Mouse (Mus musculus): ENCODE measurements at regions not wholly inside any gene's neighbourhood (a gene's known extent, or its start where the extent isn't known, plus 50 kb on each side); places are given as distances from the start of the nearest gene placed in this dataset.

DNA sequence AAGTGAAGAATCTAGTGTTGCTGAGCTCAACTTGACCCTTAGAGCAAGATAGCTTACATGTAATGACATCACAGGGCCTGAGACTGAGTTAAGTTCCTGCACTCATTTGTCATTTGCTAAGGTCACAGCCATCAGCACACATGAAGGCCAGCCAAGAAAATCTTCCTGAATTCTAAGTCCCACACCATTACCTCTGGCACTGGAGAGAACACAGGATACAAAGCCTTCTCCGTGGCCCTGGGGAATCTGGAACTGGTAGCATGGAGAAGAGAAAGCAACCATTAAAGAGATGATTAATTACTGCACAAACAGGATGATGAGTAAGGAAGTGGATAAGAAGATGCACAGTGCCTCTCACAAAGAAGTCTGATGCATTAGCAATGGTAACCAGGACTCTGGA is 232.0 kb downstream of the Wdr72 start:
- Histone ChIP-seq H3K9me3 (no peaks in the 10 kb centered on the region), H3K27ac (no peak overlapping the region), H3K36me3 (no peaks in the 10 kb centered on the region), H3K4me2 (no peak overlapping the region), H3K9ac (no peak overlapping the region), H3K27me3 (no peaks in the 10 kb centered on the region), H3K4me3 (no peak overlapping the region), H3K4me1 (no peaks in the 10 kb centered on the region)
- no peak for ATAC-seq (ENCODE audit: borderline replicate concordance, extremely low read depth, low FRiP score, low TSS enrichment)
- WGBS: 43% methylated on average over 1 of the region's 1 CpGs

- H3K4me2 ChIP-seq: no peak overlapping the region
- WGBS: 82% methylated on average over 7 of the region's 7 CpGs
- ATAC-seq (ENCODE audit: borderline replicate concordance, extremely low read depth, low FRiP score, low TSS enrichment): no peak
- H3K36me3 ChIP-seq: no peaks in the 10 kb centered on the region
- H3K9ac ChIP-seq: no peak overlapping the region
- no peak overlapping the region for H3K27ac ChIP-seq
- no peaks in the 10 kb centered on the region for H3K4me1 ChIP-seq
- no peaks in the 10 kb centered on the region for H3K27me3 ChIP-seq
- no peak overlapping the region for H3K4me3 ChIP-seq
- no peaks in the 10 kb centered on the region for H3K9me3 ChIP-seq
These were observed 234.9 kb downstream of the Wdr72 start for GRCm38 (mm10) chr9:74345027-74345426.

DNA sequence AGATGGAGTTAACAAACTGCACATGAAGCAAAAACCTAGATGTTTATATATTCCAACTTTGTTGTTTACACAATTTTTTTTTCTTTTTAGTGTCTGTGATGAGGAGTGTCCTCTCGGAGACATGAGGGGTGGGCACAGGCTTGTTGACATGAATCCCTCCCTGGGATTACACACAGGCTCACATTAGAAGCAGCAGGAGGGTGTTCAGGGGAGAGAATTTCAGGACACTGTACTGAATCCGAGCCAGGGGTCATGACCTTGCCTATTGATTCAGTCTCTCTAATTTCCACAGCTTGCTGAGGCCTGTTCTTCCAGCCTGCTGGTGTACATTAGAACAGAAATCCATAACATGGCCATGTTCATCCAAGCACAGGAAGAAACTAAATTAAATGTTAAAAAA is 238.6 kb downstream of the Wdr72 start:
- Histone ChIP-seq H3K4me3 (no peak overlapping the region), H3K27me3 (no peaks in the 10 kb centered on the region), H3K4me1 (no peaks in the 10 kb centered on the region), H3K36me3 (no peaks in the 10 kb centered on the region), H3K27ac (no peak overlapping the region), H3K4me2 (no peak overlapping the region), H3K9me3 (no peaks in the 10 kb centered on the region), H3K9ac (no peak overlapping the region)
- peak; percentile 74 for ATAC-seq (ENCODE audit: borderline replicate concordance, extremely low read depth, low FRiP score, low TSS enrichment)
- WGBS: 11% methylated on average over 2 of the region's 2 CpGs

DNA sequence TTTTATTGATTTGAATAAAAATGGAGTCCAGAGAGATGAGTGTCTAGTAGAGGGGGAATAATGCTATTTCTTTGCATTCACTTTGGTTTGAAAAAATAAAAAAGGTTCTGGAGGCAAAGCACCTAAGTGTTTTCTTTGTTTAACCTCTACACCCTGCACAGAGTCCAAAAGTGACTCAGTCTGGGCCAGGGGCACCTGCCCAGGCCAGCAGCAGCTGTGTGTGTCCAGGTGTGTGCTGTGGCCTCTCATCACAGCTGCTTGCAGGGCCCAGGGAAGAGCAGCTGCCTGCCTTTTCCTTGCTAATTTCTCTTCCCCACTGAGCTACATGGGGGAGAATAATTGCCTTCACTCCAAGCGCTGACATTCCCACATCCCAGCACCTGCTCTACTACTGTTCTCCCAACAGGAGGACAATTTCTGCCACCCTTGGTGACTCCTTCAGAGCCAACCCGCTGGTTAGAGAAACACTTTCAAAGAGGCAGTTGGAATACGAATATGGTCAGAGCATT is 255.8 kb downstream of the Wdr72 start:
- WGBS: 34% methylated on average over 3 of the region's 3 CpGs
- no peaks in the 10 kb centered on the region for H3K4me1 ChIP-seq
- ATAC-seq (ENCODE audit: borderline replicate concordance, extremely low read depth, low FRiP score, low TSS enrichment): no peak

DNA sequence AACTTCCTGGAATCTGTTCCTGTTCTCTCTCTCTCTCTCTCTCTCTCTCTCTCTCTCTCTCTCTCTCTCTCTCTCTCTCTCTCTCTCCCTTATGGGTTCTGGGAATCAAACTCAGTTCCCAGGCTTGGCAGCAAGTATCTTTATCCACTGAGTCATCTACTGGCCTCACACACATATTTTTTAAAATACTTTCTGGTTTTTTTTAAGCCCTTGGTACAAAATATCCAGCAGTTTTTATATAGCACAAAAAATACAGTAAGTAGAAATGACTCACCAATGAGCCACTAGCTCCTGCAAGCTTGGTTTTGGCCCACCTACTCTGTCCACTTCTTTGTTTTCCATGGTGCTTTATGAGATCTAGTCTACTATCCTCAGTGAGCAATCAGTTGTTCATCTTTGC is 266.0 kb downstream of the Wdr72 start:
- no peak overlapping the region for H3K27ac ChIP-seq

More for the DNA sequence above, 255.8 kb downstream of the Wdr72 start:
- H3K36me3 ChIP-seq: no peaks in the 10 kb centered on the region
- no peaks in the 10 kb centered on the region for H3K9me3 ChIP-seq
- no peak overlapping the region for H3K27ac ChIP-seq
- H3K4me2 ChIP-seq: no peak overlapping the region
- H3K27me3 ChIP-seq: no peaks in the 10 kb centered on the region
- no peak overlapping the region for H3K9ac ChIP-seq
- no peak overlapping the region for H3K4me3 ChIP-seq

GRCm38 (mm10) chr9:74377204-74377603 is 267.0 kb downstream of the Wdr72 start:
- Histone ChIP-seq H3K4me2 (no peak overlapping the region), H3K27me3 (no peaks in the 10 kb centered on the region), H3K27ac (no peak overlapping the region), H3K9ac (no peak overlapping the region), H3K36me3 (no peaks in the 10 kb centered on the region), H3K9me3 (no peaks in the 10 kb centered on the region), H3K4me3 (no peak overlapping the region), H3K4me1 (no peaks in the 10 kb centered on the region)
- no peak for ATAC-seq (ENCODE audit: borderline replicate concordance, extremely low read depth, low FRiP score, low TSS enrichment)

More for the DNA sequence above, 266.0 kb downstream of the Wdr72 start:
- H3K4me3 ChIP-seq: no peak overlapping the region
- H3K4me1 ChIP-seq: no peaks in the 10 kb centered on the region
- H3K27me3 ChIP-seq: no peaks in the 10 kb centered on the region
- H3K36me3 ChIP-seq: no peaks in the 10 kb centered on the region
- H3K4me2 ChIP-seq: no peak overlapping the region
- no peaks in the 10 kb centered on the region for H3K9me3 ChIP-seq
- no peak overlapping the region for H3K9ac ChIP-seq
- ATAC-seq (ENCODE audit: borderline replicate concordance, extremely low read depth, low FRiP score, low TSS enrichment): no peak

DNA sequence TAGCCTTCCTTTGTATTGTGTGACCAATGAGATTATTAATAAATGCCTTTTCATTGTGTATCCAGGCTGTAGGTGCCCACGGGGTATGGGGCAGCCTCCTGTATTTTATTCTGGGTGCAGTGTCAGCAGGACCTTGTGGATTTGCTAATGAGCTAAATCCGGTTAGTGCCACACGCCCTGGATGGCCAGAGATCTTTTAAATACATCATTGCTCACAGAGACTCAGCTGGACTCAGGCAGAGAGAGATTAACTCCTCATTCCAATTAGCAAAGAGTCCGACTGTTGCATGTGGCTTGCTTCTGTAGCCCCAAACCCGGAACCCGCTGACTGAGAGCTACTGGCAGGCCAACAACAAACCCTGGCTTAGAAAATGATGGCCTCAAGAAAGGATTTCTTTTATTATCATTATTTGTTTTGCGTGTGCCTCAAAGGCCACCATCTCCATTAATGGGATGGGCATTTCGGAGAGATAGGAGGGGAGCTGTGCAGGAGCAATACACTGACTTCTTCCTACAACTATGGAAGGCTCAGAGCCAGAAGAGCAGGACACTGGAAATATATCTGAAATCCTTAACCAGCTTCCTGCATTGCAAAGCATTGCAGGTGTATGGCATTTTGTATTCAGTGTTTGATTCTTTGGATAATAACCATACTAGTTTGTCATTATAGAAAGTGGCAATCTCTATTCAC is 274.2 kb downstream of the Wdr72 start:
- ATAC-seq (ENCODE audit: borderline replicate concordance, extremely low read depth, low FRiP score, low TSS enrichment): no peak
- WGBS: 82% methylated on average over 8 of the region's 8 CpGs
- H3K36me3 ChIP-seq: no peaks in the 10 kb centered on the region
- H3K9ac ChIP-seq: no peak overlapping the region
- H3K9me3 ChIP-seq: no peaks in the 10 kb centered on the region
- no peaks in the 10 kb centered on the region for H3K27me3 ChIP-seq
- H3K4me2 ChIP-seq: no peak overlapping the region
- no peaks in the 10 kb centered on the region for H3K4me1 ChIP-seq
- H3K4me3 ChIP-seq: no peak overlapping the region
- H3K27ac ChIP-seq: no peak overlapping the region

GRCm38 (mm10) chr9:74425594-74425993 is 315.4 kb downstream of the Wdr72 start:
- no peak overlapping the region for H3K9ac ChIP-seq
- no peaks in the 10 kb centered on the region for H3K4me1 ChIP-seq
- no peaks in the 10 kb centered on the region for H3K9me3 ChIP-seq
- no peak overlapping the region for H3K4me3 ChIP-seq
- no peak overlapping the region for H3K27ac ChIP-seq
- ATAC-seq (ENCODE audit: borderline replicate concordance, extremely low read depth, low FRiP score, low TSS enrichment): no peak
- H3K4me2 ChIP-seq: no peak overlapping the region
- H3K36me3 ChIP-seq: no peaks in the 10 kb centered on the region
- H3K27me3 ChIP-seq: no peaks in the 10 kb centered on the region
- 88% methylated on average over 2 of the region's 2 CpGs for WGBS

DNA sequence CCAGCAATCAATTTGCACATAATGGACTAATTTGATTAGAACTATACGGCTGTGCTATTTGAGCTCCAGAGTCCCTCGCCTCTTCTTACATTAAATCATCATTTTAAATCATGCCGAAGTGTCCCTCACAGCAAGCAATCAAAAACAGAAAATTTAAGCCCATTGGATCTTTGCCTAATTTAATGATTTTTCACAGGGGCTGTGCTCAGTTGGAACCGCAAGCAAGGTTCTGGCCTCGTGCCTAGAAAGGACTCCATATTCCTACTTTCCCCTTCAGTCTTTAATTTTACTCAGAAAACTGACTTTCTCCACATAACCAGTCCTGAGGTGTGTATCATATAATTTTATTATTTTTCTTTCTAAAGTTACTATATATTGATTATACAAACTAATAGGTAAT is 339.8 kb downstream of the Wdr72 start:
- 54% methylated on average over 5 of the region's 5 CpGs for WGBS

GRCm38 (mm10) chr9:74461084-74461483 is 350.9 kb downstream of the Wdr72 start:
- Histone ChIP-seq H3K4me3 (no peak overlapping the region), H3K4me1 (no peaks in the 10 kb centered on the region), H3K27me3 (no peaks in the 10 kb centered on the region), H3K36me3 (no peaks in the 10 kb centered on the region), H3K4me2 (no peak overlapping the region), H3K27ac (no peak overlapping the region), H3K9ac (no peak overlapping the region), H3K9me3 (no peaks in the 10 kb centered on the region)
- no peak for ATAC-seq (ENCODE audit: borderline replicate concordance, extremely low read depth, low FRiP score, low TSS enrichment)
- WGBS: 45% methylated on average over 2 of the region's 2 CpGs

More for the DNA sequence above, 339.8 kb downstream of the Wdr72 start:
- no peak for ATAC-seq (ENCODE audit: borderline replicate concordance, extremely low read depth, low FRiP score, low TSS enrichment)
- no peak overlapping the region for H3K4me3 ChIP-seq
- no peaks in the 10 kb centered on the region for H3K9me3 ChIP-seq
- H3K4me1 ChIP-seq: no peaks in the 10 kb centered on the region
- H3K9ac ChIP-seq: no peak overlapping the region
- H3K36me3 ChIP-seq: no peaks in the 10 kb centered on the region
- no peaks in the 10 kb centered on the region; the same call in 1 of the 2 replicates for H3K27me3 ChIP-seq
- H3K27ac ChIP-seq: no peak overlapping the region
- no peak overlapping the region for H3K4me2 ChIP-seq

DNA sequence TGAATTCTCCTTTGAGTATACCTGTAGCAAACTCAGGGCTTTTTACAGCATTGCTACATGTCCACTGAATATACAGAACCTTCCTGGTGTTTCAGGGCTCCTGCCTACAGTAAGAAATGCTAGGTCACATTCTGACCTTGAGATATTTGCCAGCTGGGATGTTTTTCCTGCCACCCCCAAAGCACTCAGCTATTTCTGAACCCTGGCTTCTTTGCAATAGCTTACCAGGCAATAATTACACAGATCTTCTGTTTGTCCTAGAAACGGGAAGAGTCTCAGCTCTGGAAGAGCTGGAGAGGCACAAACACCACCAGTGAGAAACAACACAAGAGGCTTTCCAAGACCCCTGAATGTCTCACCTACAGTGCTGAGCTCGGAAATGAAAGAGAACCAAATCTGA is 366.7 kb downstream of the Wdr72 start:
- H3K4me2 ChIP-seq: no peak overlapping the region
- no peak overlapping the region for H3K9ac ChIP-seq
- no peak overlapping the region for H3K4me3 ChIP-seq
- no peaks in the 10 kb centered on the region for H3K36me3 ChIP-seq
- no peaks in the 10 kb centered on the region for H3K4me1 ChIP-seq
- H3K27me3 ChIP-seq: no peaks in the 10 kb centered on the region
- no peaks in the 10 kb centered on the region for H3K9me3 ChIP-seq
- H3K27ac ChIP-seq: no peak overlapping the region
- 13% methylated on average over 2 of the region's 2 CpGs for WGBS
- no peak for ATAC-seq (ENCODE audit: borderline replicate concordance, extremely low read depth, low FRiP score, low TSS enrichment)

GRCm38 (mm10) chr9:74479273-74479672 is 369.1 kb downstream of the Wdr72 start:
- no peak for ATAC-seq (ENCODE audit: borderline replicate concordance, extremely low read depth, low FRiP score, low TSS enrichment)
- no peaks in the 10 kb centered on the region for H3K9me3 ChIP-seq
- H3K4me1 ChIP-seq: no peaks in the 10 kb centered on the region
- no peak overlapping the region for H3K4me3 ChIP-seq
- no peak overlapping the region for H3K27ac ChIP-seq
- no peak overlapping the region for H3K9ac ChIP-seq
- no peak overlapping the region for H3K4me2 ChIP-seq
- no peaks in the 10 kb centered on the region for H3K27me3 ChIP-seq
- no peaks in the 10 kb centered on the region for H3K36me3 ChIP-seq
- WGBS: 48% methylated on average over 8 of the region's 8 CpGs

DNA sequence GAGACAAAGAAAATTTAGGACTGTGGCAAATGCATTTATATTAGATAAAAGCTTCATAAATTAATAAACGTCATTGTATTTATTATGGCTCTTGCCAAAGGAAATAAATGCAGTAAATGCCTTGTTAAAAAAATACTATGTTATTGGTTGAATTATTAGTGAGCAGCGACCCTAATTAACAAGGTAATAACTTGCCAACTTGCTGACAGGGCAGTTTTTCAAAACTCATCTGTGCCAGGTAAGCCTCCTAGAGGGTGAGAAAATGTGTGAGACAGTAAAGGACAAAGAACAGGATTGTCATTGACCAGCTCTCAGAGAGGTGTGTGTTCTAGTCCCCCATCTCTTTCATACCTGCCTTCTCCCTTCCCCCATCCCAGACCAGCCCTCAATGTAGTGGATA is 347.8 kb upstream of the Onecut1 start:
- no peak for ATAC-seq (ENCODE audit: borderline replicate concordance, extremely low read depth, low FRiP score, low TSS enrichment)
- Histone ChIP-seq H3K9ac (no peak overlapping the region), H3K9me3 (no peaks in the 10 kb centered on the region), H3K36me3 (no peaks in the 10 kb centered on the region), H3K4me1 (no peaks in the 10 kb centered on the region), H3K4me2 (no peak overlapping the region), H3K27me3 (no peaks in the 10 kb centered on the region), H3K4me3 (no peak overlapping the region), H3K27ac (no peak overlapping the region)
- 67% methylated on average over 2 of the region's 2 CpGs for WGBS

Data from lung, embryonic 15.5 days (tissue).